Mouse (Mus musculus): Measurements from ENCODE around the gene Srd5a1.

- TF ChIP-seq GATA1 (IDR thresholded peaks at IDR 0.05; ENCODE audit: borderline replicate concordance, low read length) (no peak), FLI1 (IDR thresholded peaks at IDR 0.05; ENCODE audit: low read length) (no peak)
Measured at GRCm38 (mm10) chr13:69537366-69537765, 73.9 kb downstream of the Srd5a1 start.

Data from megakaryocyte, embryonic 14.5 days (primary cell).